Mouse (Mus musculus) telencephalon, adult 2 months (tissue): Measurements from ENCODE around the gene Mymx.
A peak's percentile ranks its signal among the peaks of the same experiment; 100 is the strongest.
"Not testable (repeated sequence)": the region's sequence is repeated elsewhere in the genome, so short reads cannot be mapped to it uniquely, and the experiment has no call there.

Source experiments
- DNase-seq: peaks from one replicate; pipeline ENCODE4 v3.0.0-alpha.2; 2011; ENCODE audit warnings: low read depth, low spot score

Mymx gene

GRCm38 (mm10) chr17:45601877-45602304 lies at the start of gene Mymx:
Gene Mymx (minus strand): TSS chr17:45602102.
- DNase-seq, result no peak

DNA sequence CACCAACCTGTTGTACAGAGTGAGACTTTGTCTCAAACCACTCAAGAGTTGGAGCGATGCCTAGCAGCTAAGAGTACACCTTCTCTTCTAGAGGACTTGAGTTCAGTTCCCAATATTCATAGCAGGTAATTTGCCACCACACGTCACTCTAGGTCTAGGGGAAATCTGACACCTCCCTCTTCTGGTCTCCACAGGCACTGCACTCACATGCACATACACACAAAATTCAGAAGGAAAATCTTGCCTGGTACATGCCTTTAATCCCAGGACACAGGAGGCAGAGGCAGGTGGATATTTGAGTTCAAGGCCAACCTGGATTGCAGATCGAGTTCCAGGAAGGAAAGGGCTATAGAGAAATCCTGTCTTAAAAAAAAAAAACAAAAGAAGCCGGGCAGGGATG lies 42.3 kb upstream of the Mymx start:
- no peak for DNase-seq

DNA sequence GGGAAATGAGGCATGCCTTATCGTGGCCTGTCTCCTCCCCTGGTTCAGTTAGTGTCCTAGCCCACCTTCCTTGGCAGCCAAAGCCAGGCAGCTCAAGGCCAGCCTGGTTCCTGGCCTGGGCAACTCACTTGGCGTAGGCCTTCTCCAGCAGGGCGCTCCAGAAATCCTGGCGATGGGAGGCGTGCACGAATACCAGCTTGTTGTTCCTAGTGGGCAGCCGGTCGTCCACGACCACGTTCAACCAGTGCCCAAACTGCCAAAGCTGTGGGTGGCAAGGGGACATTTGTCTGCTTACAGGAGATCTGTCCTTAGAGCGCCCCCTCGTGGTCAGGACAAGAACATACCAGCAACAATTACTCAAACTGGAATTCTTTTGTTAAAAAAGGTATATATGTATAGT lies 40.8 kb upstream of the Mymx start:
- DNase-seq, result peak; percentile 29

DNA sequence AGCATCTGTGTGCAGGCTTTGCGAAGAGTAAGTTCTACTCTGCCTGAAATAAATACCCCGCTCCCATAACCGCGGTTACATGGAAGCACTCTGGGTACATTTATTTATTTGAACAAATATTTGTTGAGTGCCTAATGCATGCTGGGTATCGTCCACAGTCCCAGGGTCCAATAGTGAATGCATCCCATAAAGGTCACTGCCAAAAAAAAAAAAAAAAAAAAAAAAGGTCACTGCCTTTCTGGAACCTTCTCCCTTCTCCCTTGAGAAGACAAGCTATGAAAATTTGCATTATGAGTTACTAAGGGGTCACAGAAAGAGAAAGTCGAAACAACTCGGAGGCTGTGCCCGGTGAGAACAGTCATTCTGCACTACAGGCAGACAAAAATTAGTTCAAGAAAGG lies 40.1 kb upstream of the Mymx start:
- no peak for DNase-seq

DNA sequence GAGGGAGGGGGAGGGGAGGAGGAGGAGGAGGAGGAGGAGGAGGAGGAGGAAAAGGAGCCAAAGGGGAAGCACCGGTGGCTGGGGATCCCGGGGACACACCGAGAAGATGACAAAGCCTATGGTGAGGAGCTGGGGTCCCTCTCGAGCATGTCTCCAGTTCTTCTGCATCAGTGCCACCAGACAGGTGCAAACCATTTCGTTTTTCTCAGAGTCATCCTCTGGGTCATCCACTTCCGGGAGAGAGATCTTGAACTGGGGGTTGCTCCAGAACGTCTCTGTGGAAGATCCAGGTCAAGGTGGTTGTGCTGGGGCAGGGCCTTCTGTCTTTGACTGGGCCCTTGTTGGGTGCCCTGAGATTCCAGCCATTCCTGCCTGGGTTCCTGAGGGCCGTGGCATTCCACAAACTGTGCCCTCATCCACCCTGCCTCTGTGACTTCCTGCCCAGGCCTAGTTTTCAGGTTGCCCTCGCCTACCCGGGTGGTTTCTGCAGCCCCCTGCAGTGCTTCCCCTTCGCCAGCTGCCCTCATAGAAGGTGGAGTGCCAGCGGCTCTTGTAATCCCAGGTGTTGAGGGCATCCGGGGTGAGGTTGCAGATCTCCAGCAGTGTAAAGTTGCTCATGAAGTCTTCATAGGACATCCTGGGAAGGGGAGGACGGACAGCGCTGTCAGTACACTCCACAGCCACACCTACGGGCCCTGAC lies 36.8 kb upstream of the Mymx start:
- no peak for DNase-seq

DNA sequence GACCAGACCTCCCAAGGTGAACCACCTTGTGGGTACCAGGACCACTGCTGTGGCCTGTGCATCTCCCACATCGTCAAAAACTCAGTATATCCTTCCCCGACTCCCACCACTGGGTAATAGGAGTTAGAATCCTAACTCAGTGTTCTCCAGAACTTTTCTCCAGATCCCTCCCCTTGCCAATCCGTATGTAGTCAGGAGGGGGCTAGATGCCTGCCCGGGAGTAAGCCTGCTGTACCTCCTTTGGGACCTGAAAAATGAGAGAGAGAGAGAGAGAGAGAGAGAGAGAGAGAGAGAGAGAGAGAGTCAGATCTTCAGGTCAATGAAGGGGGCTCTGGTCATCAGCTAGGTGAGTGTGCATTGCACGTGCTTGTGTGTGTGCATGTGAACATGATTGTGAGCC lies 32.1 kb upstream of the Mymx start:
- DNase-seq, result no peak

- no peak for DNase-seq
Measured at GRCm38 (mm10) chr17:45631940-45632339, 30.0 kb upstream of the Mymx start.

- no peak for DNase-seq
Measured at GRCm38 (mm10) chr17:45630992-45631391, 29.1 kb upstream of the Mymx start.

DNA sequence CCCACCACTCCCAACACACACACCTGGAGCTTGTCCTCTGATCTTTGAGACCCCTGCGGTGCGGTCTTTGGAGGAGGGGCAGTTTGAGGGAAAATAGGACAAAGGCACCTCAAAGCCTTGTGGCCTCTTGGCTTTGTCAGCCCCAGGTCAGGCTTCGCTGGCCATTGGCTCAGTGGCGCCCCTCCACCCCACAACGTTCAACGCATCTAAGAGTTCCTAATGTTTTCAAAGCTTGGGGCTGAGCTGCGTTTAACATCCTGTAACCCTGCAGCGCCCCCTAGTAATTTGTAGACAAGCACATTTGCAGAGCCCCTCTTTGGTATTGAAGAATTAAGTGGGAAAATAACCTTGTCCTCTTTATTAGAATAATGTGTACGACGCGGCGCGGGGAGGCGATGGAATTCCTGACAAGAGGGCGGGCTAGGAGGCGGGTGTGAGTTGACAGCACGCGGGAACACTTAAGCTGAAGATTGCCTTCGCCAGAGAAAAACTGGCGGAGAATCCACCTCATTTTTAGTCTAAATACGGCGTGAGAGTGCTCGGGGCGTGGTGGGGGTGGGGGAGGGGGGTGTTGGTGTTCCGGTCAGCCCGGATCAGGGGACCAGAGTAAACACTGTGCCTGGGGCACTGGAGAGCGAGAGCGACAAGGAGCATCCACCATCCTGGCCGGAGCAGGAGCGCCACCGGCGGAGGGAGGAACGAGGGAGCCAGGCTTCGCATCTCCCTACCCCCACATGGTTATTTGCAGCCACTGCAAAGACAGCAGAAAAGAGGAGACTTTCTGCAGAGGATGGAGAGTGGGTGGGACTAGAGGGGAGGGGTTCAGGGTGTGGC lies 28.2 kb upstream of the Mymx start:
- peak; percentile 72 for DNase-seq

- DNase-seq, result no peak
Measured at GRCm38 (mm10) chr17:45628885-45629855, 27.3 kb upstream of the Mymx start.

GRCm38 (mm10) chr17:45628160-45628559 lies 26.3 kb upstream of the Mymx start:
- no peak for DNase-seq

GRCm38 (mm10) chr17:45626577-45627134 lies 24.8 kb upstream of the Mymx start:
- DNase-seq, result peak; percentile 52

- DNase-seq, result not testable (repeated sequence)
Measured at GRCm38 (mm10) chr17:45623425-45623824, 21.5 kb upstream of the Mymx start.

GRCm38 (mm10) chr17:45619386-45620256 lies 17.7 kb upstream of the Mymx start:
- no peak for DNase-seq

- no peak for DNase-seq
Measured at GRCm38 (mm10) chr17:45618941-45619385, 17.1 kb upstream of the Mymx start.

GRCm38 (mm10) chr17:45617655-45618054 lies 15.8 kb upstream of the Mymx start:
- DNase-seq, result no peak

GRCm38 (mm10) chr17:45616679-45617078 lies 14.8 kb upstream of the Mymx start:
- DNase-seq, result no peak

GRCm38 (mm10) chr17:45616046-45616650 lies 14.2 kb upstream of the Mymx start:
- DNase-seq, result no peak

GRCm38 (mm10) chr17:45612921-45613320 lies 11.0 kb upstream of the Mymx start:
- DNase-seq, result no peak

GRCm38 (mm10) chr17:45612008-45612407 lies 10.1 kb upstream of the Mymx start:
- DNase-seq, result no peak
